Mouse (Mus musculus) layer of hippocampus, adult 2 months (tissue): ENCODE data around the gene Ryr2. TPM values are rescaled to one million over a fixed set of nuclear protein-coding genes. Genes with fewer than 3 reads are reported as not detected.

Experiments used
- DNase-seq, 2 experiments: peaks; one replicate each; pipeline ENCODE4 v3.0.0; 2022; ENCODE audit warnings: low spot score in 2 of 2
- H3K27ac ChIP-seq: fragments of 200-600 bp; 2 replicates; pipeline ENCODE4 v1.8.1; 2022
- H3K4me3 ChIP-seq: fragments of 200-600 bp; 2 replicates; pipeline ENCODE4 v1.8.1; 2022; ENCODE audit warnings: mild to moderate bottlenecking
- CTCF ChIP-seq: fragments of 200-600 bp; conservative IDR thresholded peaks from 2 replicates; pipeline ENCODE4 v1.8.1; 2022; ENCODE audit warnings: antibody characterized with exemption, mild to moderate bottlenecking, moderate library complexity
- total RNA-seq, 2 experiments: library from RNA; stranded (reverse); gene quantifications; 2 replicates each; pipeline ENCODE4 v1.2.3; 2021

Gene Ryr2
- total RNA-seq, 2 experiments from 2014 or later = 251 to 264 TPM

- DNase-seq = no peak
- Histone ChIP-seq H3K4me3 (no peak overlapping the region), H3K27ac (0 out of 2 replicates have a peak overlapping the region, but pooled peaks have one; percentile 18)
- no peak for TF ChIP-seq CTCF
These were observed 325.7 kb downstream of the Ryr2 start for GRCm38 (mm10) chr13:11781065-11781464.

GRCm38 (mm10) chr13:11777726-11778125, 329.0 kb downstream of the Ryr2 start:
- no peak for DNase-seq
- Histone ChIP-seq H3K4me3 (no peak overlapping the region), H3K27ac (no peak overlapping the region)
- TF ChIP-seq CTCF = no peak

GRCm38 (mm10) chr13:11772173-11772572, 334.6 kb downstream of the Ryr2 start:
- TF ChIP-seq CTCF = no peak
- DNase-seq = no peak
- Histone ChIP-seq H3K4me3 (no peak overlapping the region), H3K27ac (no peak overlapping the region)

- no peak for DNase-seq
- no peak for TF ChIP-seq CTCF
- Histone ChIP-seq H3K27ac (peak overlapping the region; percentile 14; the same call in 1 of the 2 replicates), H3K4me3 (no peak overlapping the region)
These were observed 339.8 kb downstream of the Ryr2 start for GRCm38 (mm10) chr13:11766899-11767298.

GRCm38 (mm10) chr13:11763925-11764324, 342.8 kb downstream of the Ryr2 start:
- TF ChIP-seq CTCF = no peak
- H3K27ac ChIP-seq = peak overlapping the region; percentile 77
- H3K4me3 ChIP-seq = no peak overlapping the region
- DNase-seq = peak; percentile 39 to 63

- DNase-seq = peak; percentile 47 to 67
- Histone ChIP-seq H3K27ac (peak overlapping the region; percentile 71; the same call in 1 of the 2 replicates), H3K4me3 (no peak overlapping the region)
- peak; percentile 88 for TF ChIP-seq CTCF
These were observed 343.6 kb downstream of the Ryr2 start for GRCm38 (mm10) chr13:11763104-11763503.

GRCm38 (mm10) chr13:11757894-11758293, 348.9 kb downstream of the Ryr2 start:
- peak overlapping the region; percentile 62 for H3K27ac ChIP-seq
- DNase-seq = peak in 1 of 2 experiments; percentile 61
- no peak for TF ChIP-seq CTCF
- no peak overlapping the region for H3K4me3 ChIP-seq

- Histone ChIP-seq H3K4me3 (no peak overlapping the region), H3K27ac (no peak overlapping the region)
- DNase-seq = no peak
- no peak for TF ChIP-seq CTCF
These were observed 361.3 kb downstream of the Ryr2 start for GRCm38 (mm10) chr13:11745479-11745878.

GRCm38 (mm10) chr13:11738211-11738610, 368.5 kb downstream of the Ryr2 start:
- TF ChIP-seq CTCF = no peak
- no peak overlapping the region; the same call in 1 of the 2 replicates for H3K27ac ChIP-seq
- DNase-seq = peak in 1 of 2 experiments; percentile 31
- no peak overlapping the region for H3K4me3 ChIP-seq

GRCm38 (mm10) chr13:11716216-11716615, 390.5 kb downstream of the Ryr2 start:
- no peak overlapping the region for H3K4me3 ChIP-seq
- H3K27ac ChIP-seq = no peak overlapping the region
- peak; percentile 24 to 37 for DNase-seq
- TF ChIP-seq CTCF = no peak

GRCm38 (mm10) chr13:11709708-11710471, 396.9 kb downstream of the Ryr2 start:
- no peak overlapping the region for H3K4me3 ChIP-seq
- TF ChIP-seq CTCF = no peak
- no peak for DNase-seq
- H3K27ac ChIP-seq = no peak overlapping the region

- TF ChIP-seq CTCF = no peak
- no peak overlapping the region for H3K4me3 ChIP-seq
- no peak overlapping the region for H3K27ac ChIP-seq
- no peak for DNase-seq
These were observed 405.0 kb downstream of the Ryr2 start for GRCm38 (mm10) chr13:11701721-11702120.

- no peak for DNase-seq
- no peak for TF ChIP-seq CTCF
- Histone ChIP-seq H3K27ac (no peak overlapping the region), H3K4me3 (no peak overlapping the region)
These were observed 410.2 kb downstream of the Ryr2 start for GRCm38 (mm10) chr13:11696496-11696895.

- Histone ChIP-seq H3K27ac (no peak overlapping the region), H3K4me3 (no peak overlapping the region)
- DNase-seq = no peak
- TF ChIP-seq CTCF = no peak
These were observed 424.9 kb downstream of the Ryr2 start for GRCm38 (mm10) chr13:11681802-11682201.
